ENCODE assay signal across 9 mouse cellular contexts in the genomic region with DNA sequence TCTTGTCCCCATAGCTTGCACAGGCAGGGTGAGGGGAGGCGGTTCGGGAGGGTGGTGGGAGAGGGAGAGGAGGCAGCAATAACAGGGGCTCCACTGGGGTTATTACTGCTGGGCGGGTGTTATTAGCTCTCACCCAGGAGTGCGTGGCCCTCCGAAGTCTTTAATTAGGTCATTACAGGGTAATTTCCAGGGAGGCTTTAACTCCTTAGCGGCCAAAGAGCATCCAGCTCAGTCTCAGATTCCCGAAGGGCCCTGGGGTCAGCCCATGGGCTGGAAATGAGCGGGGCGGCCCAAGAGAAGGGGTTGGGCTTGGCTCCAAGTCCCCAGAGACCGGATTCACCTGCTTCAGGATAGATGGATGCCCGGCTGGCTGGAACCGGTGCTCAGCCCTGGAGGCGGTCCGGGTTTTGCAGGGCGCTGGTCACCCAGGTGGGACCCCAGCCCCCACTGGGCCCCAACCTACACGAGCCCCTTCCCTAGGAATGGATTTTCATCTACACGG. TPM values are rescaled to one million over a fixed set of nuclear protein-coding genes. Genes with fewer than 3 reads are reported as not detected.
DNase-seq lines count a peak whose midpoint lies in the region; ATAC-seq and TF ChIP-seq lines count a peak whose summit lies in the region.
"Had no signal": no experiment of that assay in that cellular context is flagged by ENCODE, and none has a peak within 500 bp of the region (broad histone marks: within the 10 kb centered on the region; RNA-seq: fewer than 3 reads in every experiment).

No protein-coding gene starts in this region.

- H3K4me1 ChIP-seq in kidney, embryonic 14.5 days (ENCODE audit: control insufficient read depth, insufficient read depth, low read length) = peaks cover 14% of the 10 kb centered on the region
- H3K4me1 ChIP-seq in embryonic facial prominence, embryonic 10.5 days = peaks cover 82% of the 10 kb centered on the region
- peaks cover 5% of the 10 kb centered on the region; the same call in 1 of the 2 replicates for H3K4me1 ChIP-seq in hindbrain, postnatal 0 days (ENCODE audit: insufficient read depth, low read length)
- H3K4me1 ChIP-seq in neural tube, embryonic 12.5 days = peaks cover 34% of the 10 kb centered on the region

- peak overlapping the region; percentile 37 for H3K4me3 ChIP-seq in kidney, embryonic 14.5 days (ENCODE audit: low read length)
- peak overlapping the region; percentile 55 for H3K4me3 ChIP-seq in embryonic facial prominence, embryonic 10.5 days
- peak overlapping the region; percentile 40 for H3K4me3 ChIP-seq in hindbrain, postnatal 0 days (ENCODE audit: low read length)
- peak overlapping the region; percentile 26 for H3K4me3 ChIP-seq in neural tube, embryonic 12.5 days

- H3K27me3 ChIP-seq in kidney, embryonic 14.5 days (ENCODE audit: control insufficient read depth, insufficient read depth, low read length) = peaks cover 36% of the 10 kb centered on the region
- H3K27me3 ChIP-seq in embryonic facial prominence, embryonic 10.5 days (replicated peaks; ENCODE audit: low read depth, poor library complexity, severe bottlenecking) = peaks cover 100% of the 10 kb centered on the region
- H3K27me3 ChIP-seq in hindbrain, postnatal 0 days (ENCODE audit: insufficient read depth, low read length) = no peaks in the 10 kb centered on the region
- peaks cover 89% of the 10 kb centered on the region for H3K27me3 ChIP-seq in neural tube, embryonic 12.5 days (replicated peaks)

- DNase-seq in kidney, adult 9 months = no peak
- DNase-seq in embryonic facial prominence, embryonic 10.5 days (ENCODE audit: low spot score) = peak; percentile 52
- peak; percentile 43 for DNase-seq in hindbrain, postnatal 0 days (ENCODE audit: low spot score)
- no peak for DNase-seq in ovary, postnatal 14 days (ENCODE audit: low spot score)
- no peak for DNase-seq in lung, postnatal 14 days

- peak; percentile 57 for ATAC-seq in kidney, embryonic 14.5 days (ENCODE audit: low FRiP score, low TSS enrichment)
- peak; percentile 1; the same call in 1 of the 2 replicates for ATAC-seq in hindbrain, postnatal 0 days
- peak; percentile 55 for ATAC-seq in neural tube, embryonic 12.5 days (ENCODE audit: low FRiP score, low read depth)
- no peak for ATAC-seq in inflammation-experienced regulatory T-cells, adult 6 months

- TF ChIP-seq CTCF in hindbrain, postnatal 0 days (IDR thresholded peaks at IDR 0.05; ENCODE audit: low read depth) = no peak

- no peak overlapping the region for H3K27ac ChIP-seq in kidney, embryonic 14.5 days (ENCODE audit: low read depth, low read length)
- H3K27ac ChIP-seq in embryonic facial prominence, embryonic 10.5 days (replicated peaks) = no peak overlapping the region
- peak overlapping the region; percentile 74 for H3K27ac ChIP-seq in hindbrain, postnatal 0 days
- peak overlapping the region; percentile 74 for H3K27ac ChIP-seq in neural tube, embryonic 12.5 days

- peak overlapping the region; percentile 24; the same call in 1 of the 2 replicates for H3K9ac ChIP-seq in kidney, embryonic 14.5 days (ENCODE audit: low read depth, low read length)
- peak overlapping the region; percentile 44 for H3K9ac ChIP-seq in hindbrain, postnatal 0 days (replicated peaks; ENCODE audit: low read length)
- H3K9ac ChIP-seq in neural tube, embryonic 12.5 days = peak overlapping the region; percentile 18; the same call in 1 of the 2 replicates

- 3% methylated on average over 16 of the region's 17 CpGs for WGBS in kidney, embryonic 14.5 days
- WGBS in embryonic facial prominence, embryonic 10.5 days = 2% methylated on average over 17 of the region's 17 CpGs
- WGBS in hindbrain, postnatal 0 days = 9% methylated on average over 17 of the region's 17 CpGs
- WGBS in neural tube, embryonic 12.5 days = 2% methylated on average over 17 of the region's 17 CpGs

- no peaks in the 10 kb centered on the region for H3K9me3 ChIP-seq in kidney, embryonic 14.5 days (ENCODE audit: control insufficient read depth, low read length)
- no peaks in the 10 kb centered on the region for H3K9me3 ChIP-seq in embryonic facial prominence, embryonic 10.5 days
- H3K9me3 ChIP-seq in hindbrain, postnatal 0 days (ENCODE audit: low read length) = no peaks in the 10 kb centered on the region
- no peaks in the 10 kb centered on the region for H3K9me3 ChIP-seq in neural tube, embryonic 12.5 days

- H3K4me2 ChIP-seq in kidney, embryonic 14.5 days (replicated peaks; ENCODE audit: low read depth, low read length) = peak overlapping the region; percentile 73
- H3K4me2 ChIP-seq in hindbrain, postnatal 0 days (ENCODE audit: low read depth, low read length) = peak overlapping the region; percentile 70
- H3K4me2 ChIP-seq in neural tube, embryonic 12.5 days (replicated peaks) = peak overlapping the region; percentile 59

- H3K36me3 ChIP-seq in kidney, embryonic 14.5 days (ENCODE audit: control insufficient read depth, insufficient read depth, low read length) = no peaks in the 10 kb centered on the region
- H3K36me3 ChIP-seq in embryonic facial prominence, embryonic 10.5 days (replicated peaks) = no peaks in the 10 kb centered on the region
- H3K36me3 ChIP-seq in hindbrain, postnatal 0 days (ENCODE audit: insufficient read depth, low read length) = no peaks in the 10 kb centered on the region
- no peaks in the 10 kb centered on the region for H3K36me3 ChIP-seq in neural tube, embryonic 12.5 days

RNA-seq across cellular contexts. Expression of a gene that starts 24.4 kb away (rescaled TPM):
- 1.9 and 2.2 TPM in 2 replicates for polyA plus RNA-seq in kidney, embryonic 14.5 days (2014; fragmentation: Nextera tagmentation; extraction: Ambion mirVana)
- 0.85 and 0.99 TPM in 2 replicates for polyA plus RNA-seq in embryonic facial prominence, embryonic 10.5 days (2016; fragmentation: Nextera tagmentation; extraction: Ambion mirVana)
- 17.3 and 21.1 TPM in 2 replicates for total RNA-seq in hindbrain, postnatal 0 days (2014; rRNA removed)
- 2.1 and 2.2 TPM in 2 replicates for polyA plus RNA-seq in hindbrain, postnatal 0 days (2015; fragmentation: Nextera tagmentation; extraction: Ambion mirVana)
- 4.6 and 4.7 TPM in 2 replicates for polyA plus RNA-seq in neural tube, embryonic 12.5 days (2016; fragmentation: Nextera tagmentation; extraction: Ambion mirVana)
- not detected for polyA plus RNA-seq in inflammation-experienced regulatory T-cells, adult 6 months (2017; shearing (Covaris generic))
- polyA plus RNA-seq: spleen, adult 2 months had no signal

Comparison
In these comparisons a context has a peak if more than half of its experiments do, and no peak if none do; other contexts are left out.
1. H3K27ac ChIP-seq: peak in hindbrain, postnatal 0 days (single experiment) and neural tube, embryonic 12.5 days (single experiment); none in kidney, embryonic 14.5 days (single experiment) and embryonic facial prominence, embryonic 10.5 days (single experiment).
2. DNase-seq: peak in embryonic facial prominence, embryonic 10.5 days (single experiment) and hindbrain, postnatal 0 days (single experiment); none in kidney, adult 9 months (single experiment), ovary, postnatal 14 days (single experiment) and lung, postnatal 14 days (single experiment).
3. Peak in every context shown above with its lines, with median percentiles within 50 percentile points of each other: H3K4me2 ChIP-seq, H3K4me3 ChIP-seq and H3K9ac ChIP-seq.